Mouse (Mus musculus) gastrocnemius, postnatal 25 days (tissue): ENCODE data around the gene Efcab14. TPM values are rescaled to one million over a fixed set of nuclear protein-coding genes. Genes with fewer than 3 reads are reported as not detected.

Source experiments
- DNase-seq: peaks from one replicate; pipeline ENCODE4 v3.0.0; 2022
- long read RNA-seq, 2 experiments: library from polyadenylated mRNA; stranded (forward); transcript quantifications; one replicate each; pipeline ENCODE4 v2.0.0; 2021
- total RNA-seq, 2 experiments: library from RNA; stranded (reverse); gene quantifications; 1 replicate in 1 of 2; 2 replicates in 1 of 2; pipeline ENCODE4 v1.2.3; 2021

The Efcab14 gene
- total RNA-seq: 10 to 100 TPM; 33.1 to 33.2 TPM
- long read RNA-seq, experiment 1, partial matches to known transcripts: 2 of 8 reads
- long read RNA-seq, experiment 1, other reads (novel, unspliced or antisense): 4 of 8 reads
- long read RNA-seq, experiment 2, transcript Efcab14-204 (11 exons, 2,792 nt): major isoform, 7 of 14 reads
- long read RNA-seq, experiment 2, partial matches to known transcripts: 0 of 14 reads
- long read RNA-seq, experiment 2, other reads (novel, unspliced or antisense): 7 of 14 reads

DNA sequence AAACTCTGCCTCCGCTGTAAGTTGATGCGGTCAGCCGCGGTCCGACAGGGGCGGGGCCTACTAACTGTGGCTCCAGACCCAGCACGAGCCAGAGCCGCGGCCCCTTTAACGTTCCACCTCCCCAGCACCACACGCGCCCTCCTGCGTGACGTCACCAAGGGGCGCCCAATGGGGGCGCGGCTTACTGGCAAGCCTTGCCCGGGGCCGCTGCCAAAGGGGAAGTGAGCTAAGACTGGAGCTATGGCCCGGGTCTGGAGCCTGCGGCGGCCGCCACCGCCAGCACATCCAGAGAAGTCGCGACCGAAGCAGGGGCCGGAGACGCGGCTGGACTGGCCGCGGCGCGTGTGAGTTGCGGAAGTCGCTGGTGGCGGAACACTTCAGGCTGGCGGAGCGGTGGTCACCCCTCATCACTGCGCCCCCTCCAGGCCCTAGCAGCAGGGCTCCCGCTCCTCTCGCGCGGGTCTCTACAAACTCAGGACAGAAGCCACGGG is at the start of gene Efcab14:
TSS of gene Efcab14 (plus strand) at position 194 of the 491 bp plus-strand sequence.
- DNase-seq: peak; percentile 97

DNA sequence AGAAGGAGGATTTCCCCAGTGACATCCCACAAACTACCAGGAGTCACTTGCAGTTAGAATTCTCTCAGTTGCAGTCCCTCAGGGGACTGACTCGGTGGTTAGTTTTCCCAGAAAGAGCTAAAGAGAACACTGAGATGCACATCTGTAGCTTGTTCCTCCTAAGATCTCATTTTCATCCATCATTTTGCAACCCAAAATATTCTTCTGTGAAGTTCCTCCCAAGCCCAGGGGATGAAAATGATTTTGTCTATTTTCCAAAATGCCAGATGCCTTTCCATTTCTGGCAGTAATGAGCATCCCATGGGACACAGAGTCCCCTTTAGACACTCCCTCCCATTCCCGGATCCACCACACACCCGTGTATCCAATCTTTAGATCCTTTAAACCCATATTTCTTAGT is 36.1 kb upstream of the Efcab14 start:
- no peak for DNase-seq

DNA sequence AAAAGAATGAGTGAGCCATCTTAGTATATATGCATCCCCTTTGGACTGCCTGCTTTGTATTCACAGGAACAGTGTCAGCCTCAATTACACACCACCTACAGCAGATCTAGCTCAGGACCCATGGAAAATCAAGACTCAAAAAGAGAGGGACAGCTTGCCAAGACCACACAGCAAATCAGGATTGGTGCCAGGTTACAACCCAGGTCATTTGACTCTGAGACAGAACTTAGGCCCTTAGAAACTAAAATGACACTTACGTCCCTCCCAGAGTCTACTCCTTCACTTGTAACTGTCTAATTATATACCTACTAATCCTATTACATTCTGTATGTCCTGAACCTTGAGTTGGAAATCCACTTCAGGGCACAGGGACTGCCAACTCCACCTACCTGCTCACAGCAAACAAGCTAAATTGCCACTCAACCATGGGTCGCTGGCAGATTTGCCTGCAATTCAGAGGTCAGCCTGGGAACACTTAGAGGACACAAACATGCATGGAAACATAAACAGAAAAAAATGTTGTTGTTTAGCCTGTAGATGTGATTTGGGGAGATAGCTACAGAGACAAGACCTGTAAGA is 33.5 kb upstream of the Efcab14 start:
- DNase-seq: no peak

DNA sequence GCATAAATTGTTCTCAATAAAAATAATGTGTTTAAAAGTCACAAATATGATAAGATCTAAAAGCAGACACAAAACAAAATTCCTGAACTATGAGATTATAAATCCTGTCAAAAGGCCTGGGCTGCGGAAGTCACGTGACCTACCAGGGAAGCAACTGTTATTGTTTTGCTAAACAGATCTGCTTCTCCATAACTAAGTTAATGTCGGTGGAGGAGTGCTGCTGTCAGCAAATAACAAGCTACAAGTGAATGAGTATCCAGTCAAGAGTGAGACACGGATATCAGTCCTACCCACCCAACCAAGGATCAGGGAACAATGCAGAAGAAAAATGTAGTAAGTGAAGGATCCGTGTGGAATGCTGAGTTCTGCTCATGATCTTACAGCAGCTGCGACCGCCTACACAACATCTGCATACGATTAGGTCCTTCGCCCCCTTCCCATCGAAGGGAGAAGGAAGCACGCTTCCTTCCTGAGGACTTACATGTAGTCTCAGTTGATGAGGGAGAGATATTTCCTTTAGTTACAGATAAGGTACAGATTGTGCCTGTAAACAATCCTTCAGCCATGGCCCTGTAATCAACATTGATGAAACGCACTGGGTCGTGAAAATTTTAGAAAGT is 28.5 kb upstream of the Efcab14 start:
- no peak for DNase-seq

DNA sequence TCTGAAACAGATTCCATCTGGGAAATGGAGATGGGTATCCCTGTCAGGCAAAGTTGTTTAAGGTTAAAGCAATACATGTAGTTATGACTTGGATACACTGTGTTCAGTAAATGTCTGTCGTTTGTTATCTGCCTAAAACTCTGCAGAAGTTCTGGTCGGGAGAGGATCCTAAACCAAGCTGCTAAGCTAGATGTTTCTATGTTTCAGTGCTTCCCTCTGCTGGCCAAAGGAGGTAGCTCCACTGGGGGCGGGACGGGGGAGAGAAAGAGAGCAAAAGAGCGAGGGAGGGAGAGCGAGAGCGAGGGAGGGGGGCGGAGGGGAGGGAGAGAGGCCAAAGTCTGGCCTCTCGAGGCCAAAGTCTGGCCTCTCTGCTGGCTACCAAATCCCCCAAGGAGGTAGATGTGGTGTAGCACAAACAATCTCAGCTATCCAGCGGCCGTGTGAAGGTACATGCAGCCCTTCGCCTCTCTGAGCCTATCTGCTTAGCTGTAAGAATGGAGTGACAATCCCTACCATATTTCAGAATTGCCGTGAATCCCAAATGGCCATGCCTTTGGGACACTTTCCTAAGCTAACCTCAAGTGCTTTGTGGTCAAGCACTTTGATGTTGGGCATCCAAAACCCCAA is 27.6 kb upstream of the Efcab14 start:
- DNase-seq: peak; percentile 68

DNA sequence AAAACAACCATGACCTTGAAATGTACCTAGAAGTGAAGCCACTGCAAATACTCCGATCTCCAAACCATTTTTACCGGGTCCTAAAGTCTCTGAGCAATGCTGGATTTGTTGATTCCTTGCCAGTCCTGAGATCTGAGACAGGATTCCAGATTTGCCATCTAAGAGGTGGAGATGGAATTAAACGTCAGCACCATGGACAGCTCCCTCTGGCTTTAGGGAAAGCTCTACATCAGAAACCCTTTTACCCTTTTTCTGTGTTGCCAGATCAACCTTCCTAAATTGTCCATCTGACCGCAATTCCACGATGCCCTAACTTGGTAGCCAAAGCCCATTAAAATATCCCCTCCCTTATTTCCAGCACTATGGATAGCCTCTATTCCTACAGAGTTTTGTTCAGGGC is 8.8 kb upstream of the Efcab14 start:
- DNase-seq: no peak

DNA sequence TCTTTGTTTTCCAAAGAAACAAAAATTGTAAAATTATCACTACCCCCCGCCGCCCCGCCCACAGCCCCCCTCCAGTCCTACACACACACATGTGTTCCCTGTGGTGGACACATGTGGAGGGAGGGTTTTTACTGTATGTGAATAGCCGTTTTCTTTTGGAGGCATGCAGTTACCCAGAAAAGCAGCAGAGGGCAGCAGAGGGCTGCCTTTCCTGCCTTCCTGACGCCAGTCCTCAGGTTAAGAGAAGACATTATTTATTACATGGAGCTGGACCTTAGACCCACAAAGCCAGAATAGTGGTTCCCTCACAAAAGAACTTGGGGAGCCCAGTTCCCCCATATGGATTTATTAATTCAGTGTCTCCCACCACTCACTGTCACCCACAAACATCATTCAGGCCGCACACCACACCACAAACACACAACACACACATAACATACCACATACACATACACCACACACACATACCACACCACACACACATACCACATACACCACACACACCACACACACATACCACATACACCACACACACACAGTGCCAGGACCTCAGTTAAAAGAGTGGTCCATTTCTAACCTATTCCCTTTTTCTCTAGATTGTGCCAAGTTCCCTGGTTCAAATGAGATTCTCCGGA is 5.8 kb upstream of the Efcab14 start:
- peak; percentile 49 for DNase-seq

DNA sequence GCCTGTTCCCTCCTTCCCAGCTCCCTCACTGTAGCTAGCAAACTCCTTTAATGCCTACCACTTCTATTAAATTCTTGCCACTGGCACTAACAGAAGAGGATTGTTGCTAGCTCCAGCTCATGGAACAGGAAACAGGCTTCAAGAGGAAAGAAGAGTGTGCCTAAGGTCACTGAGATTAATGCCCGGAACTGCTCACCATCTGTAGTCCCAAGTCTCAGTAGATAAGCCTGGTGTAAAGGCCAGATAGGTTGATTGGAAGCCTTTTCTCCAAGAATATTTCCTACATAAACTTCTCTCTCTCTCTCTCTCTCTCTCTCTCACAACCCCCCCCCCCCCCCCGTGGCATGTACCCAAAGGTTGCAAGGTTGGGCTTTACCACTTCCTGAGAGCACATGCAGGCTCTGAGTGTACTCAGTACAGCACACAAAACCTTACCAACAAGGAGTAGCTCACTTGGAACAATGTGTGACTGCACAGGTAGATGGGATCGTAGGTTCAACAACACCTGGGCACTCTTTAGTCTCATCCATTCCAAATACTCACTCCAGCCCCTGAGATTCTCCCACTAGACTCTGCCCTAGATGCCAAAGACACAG is 5.2 kb upstream of the Efcab14 start:
- no peak for DNase-seq

DNA sequence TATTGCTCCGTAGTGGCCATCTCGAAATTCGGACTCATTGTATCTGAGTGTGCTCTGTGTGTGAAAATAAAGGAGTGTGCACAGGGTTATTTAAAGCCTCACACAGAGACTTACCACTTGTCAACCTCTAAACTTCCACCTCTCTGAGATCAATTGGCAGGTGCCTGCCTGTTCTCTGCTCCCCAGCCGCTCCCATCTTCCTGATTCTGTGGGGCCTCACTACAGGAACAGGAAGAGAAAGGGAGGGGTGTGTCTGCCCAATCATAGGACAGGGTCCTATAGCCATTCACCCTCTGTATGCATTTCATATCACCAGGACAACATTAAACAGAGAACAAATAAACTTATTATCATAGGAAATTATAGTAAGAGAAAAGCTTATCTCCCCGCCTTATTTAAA is 3.8 kb upstream of the Efcab14 start:
- no peak for DNase-seq

DNA sequence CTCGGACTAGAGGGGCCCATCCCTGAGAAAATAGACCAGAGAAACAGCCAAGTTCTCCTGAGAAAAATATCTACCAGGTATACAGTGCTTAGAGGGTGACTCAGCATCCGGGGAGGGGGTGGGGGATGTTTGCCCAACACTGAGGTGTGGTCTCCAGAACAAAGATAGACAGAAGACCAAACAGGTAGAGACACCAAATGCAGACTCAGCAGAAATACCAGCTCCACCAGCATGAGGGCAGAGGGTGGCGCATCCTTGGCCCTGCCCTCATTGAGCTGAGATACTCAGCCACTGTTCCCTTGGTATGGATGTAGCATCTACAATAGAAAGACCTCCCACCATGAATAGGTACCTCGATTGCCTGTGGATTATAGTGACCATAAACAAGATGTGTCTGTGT is 2.7 kb upstream of the Efcab14 start:
- DNase-seq: no peak

DNA sequence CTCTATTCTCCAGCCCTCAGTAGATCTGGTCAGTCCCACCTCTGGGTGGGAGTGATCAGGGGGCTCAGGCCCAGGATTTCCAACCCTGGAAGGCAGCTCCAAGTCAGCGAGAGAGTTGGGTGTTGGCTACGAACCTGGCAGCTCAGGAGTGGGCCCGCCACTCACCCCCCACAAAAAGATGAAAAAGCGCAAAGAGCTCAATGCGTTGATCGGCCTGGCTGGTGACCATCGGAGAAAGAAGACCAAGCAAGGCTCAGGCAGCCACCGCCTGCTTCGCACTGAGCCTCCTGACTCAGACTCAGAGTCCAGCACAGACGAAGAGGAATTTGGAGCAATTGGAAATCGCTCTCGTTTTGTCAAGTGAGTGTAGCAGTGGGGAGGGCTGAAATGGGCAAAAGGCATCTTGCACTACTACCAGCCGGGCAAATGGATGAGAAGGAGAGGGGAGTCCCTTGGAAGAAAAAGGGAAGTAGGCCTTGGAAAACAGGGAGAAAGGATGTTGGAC is 989 bp downstream of the Efcab14 start:
- no peak for DNase-seq

DNA sequence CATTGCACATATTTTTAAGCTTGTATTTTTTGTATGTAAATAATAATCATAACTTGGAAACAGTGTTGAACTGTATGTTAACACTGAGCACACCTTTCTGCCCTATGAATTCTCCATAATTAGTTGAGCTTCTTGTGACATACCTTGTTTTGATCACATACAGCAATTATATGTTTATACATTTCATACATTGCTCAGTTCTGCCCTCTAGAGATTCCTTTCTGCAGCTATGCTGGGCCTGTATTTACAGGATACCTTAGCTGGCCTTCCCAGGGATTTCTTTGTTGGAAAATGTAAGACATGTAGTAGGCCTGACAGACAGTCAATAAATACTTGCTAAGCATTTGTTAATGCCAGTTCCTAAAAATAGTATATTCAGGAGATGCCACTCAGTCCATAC is 5.1 kb downstream of the Efcab14 start:
- DNase-seq: no peak

DNA sequence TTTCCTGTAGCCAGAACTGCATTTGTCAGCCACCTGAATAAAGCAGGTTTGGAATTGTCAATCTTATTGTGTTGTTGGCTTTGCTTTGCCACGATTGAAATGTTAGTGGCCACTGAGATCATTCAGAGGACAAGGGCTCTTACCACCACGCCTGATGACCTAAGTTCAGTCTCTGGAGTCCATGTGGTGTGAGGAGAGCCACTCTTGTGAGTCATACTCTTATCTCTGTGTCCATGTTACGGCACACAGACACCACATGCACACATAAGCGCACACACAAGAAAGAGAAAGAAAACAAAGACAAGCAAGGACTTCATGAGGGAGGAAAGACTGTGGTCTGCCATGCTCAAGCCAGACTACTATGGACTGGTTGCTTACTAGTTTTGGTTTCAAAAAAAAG is 5.6 kb downstream of the Efcab14 start:
- DNase-seq: no peak

DNA sequence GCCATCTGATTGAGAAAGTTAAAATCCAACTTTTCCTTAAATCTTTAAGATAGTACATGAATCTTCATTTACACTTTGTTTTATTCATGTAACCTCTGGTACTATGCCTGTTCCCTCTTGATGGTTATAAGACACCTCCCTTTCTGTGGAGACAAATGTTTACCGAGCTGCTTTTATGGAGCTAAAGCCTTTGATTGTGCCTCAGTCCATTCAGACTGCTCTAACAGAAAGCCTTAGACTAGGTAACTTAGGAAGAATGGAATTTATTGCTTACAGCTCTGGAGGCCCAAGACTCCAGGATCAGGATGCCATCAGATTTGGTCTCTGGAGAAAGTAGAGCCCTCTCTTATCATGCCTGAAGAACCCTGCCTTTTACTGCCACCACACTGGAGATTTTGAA is 10.6 kb downstream of the Efcab14 start:
- no peak for DNase-seq

DNA sequence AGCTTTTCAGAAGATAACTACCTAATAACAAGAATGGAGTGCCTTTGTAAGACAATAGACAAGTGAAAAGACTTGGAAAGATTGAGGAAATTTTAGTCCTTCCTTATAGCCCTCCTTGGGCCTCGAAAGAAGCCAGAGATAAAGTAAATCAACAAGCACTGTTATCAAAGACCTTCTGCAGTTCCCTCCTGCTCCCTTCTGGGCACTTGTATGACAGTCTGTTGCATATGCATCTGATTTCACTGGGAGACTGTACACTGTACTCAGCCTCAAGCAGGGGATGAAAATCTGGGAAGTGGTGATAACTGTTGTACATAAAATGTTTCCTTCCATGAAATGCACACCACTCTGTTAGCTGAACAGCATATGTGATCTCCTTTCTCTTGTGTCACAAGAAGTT is 11.8 kb downstream of the Efcab14 start:
- no peak for DNase-seq

DNA sequence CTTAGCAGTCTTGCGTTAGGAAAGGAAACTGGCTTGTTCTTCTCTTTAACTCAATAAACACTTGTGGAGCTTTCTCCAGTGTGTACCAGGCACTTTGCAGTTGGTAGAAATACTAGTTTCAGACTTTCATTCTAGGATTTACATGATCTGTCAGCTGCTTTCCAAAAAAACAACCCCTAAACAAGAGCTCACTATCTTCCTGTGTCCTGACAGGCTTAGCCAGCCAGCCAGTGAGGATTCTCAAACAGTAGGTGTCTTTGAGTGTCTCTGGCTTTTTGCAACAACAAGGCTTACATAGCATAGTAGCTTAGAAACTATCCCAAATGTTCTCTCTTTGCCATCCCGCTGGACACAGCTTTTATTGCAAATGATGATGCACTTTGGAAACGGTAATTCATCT is 16.6 kb downstream of the Efcab14 start:
- DNase-seq: no peak

DNA sequence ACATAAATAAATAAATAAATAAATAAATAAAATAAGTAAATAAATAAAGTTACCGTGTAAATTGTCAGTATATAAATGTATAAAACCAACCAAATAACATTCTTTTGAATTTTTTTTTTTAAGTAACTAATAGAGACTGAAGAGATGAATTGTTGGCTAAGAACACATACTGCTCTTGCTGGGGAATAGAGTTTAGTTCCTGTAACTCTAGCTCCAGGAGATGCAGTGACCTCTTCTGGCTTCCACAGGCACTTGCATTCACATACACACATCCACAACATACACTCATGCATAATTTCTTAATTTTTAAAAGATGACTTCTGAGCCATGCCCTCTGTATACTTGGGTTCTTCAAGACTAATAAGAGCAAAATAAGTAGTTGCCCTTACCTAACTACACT is 17.3 kb downstream of the Efcab14 start:
- no peak for DNase-seq

DNA sequence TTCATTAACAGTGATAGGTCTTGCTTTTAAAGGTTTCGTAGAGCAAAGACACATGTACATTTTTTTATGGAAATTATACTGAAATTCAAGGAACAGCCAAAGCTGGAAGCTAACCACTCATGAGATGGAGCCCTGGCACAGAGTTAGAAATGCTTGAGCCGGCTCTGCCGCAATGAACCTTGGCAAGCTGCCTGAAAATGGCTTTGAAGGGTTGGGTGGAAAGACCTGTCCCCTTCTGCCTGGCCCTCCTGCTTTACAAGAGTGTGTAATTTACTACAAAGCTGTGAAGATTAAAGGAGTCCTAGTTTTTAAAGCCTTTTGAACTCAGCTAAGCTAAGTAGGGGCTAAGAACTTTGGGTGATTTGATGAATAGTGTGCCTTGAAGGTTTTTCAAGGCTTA is 23.7 kb downstream of the Efcab14 start:
- DNase-seq: no peak

DNA sequence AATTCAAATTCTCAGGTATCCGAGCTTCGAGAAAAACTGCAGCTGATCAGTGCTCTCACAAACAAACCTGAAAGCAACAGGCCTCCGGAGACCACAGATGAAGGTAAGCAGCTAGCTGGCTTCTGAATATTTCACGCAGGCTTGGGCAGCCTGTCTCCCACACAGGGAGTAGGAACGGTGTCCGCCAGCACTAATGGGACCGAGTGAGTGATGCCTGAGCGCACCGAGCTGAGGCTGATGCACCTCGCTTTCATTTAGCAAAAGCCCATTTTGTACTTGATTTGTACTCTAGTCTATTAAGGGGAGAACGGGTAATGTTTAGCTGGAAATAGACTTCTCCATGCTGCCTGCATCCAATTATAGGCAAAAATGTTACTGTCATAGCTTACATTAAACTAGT is 27.0 kb downstream of the Efcab14 start:
- DNase-seq: no peak

DNA sequence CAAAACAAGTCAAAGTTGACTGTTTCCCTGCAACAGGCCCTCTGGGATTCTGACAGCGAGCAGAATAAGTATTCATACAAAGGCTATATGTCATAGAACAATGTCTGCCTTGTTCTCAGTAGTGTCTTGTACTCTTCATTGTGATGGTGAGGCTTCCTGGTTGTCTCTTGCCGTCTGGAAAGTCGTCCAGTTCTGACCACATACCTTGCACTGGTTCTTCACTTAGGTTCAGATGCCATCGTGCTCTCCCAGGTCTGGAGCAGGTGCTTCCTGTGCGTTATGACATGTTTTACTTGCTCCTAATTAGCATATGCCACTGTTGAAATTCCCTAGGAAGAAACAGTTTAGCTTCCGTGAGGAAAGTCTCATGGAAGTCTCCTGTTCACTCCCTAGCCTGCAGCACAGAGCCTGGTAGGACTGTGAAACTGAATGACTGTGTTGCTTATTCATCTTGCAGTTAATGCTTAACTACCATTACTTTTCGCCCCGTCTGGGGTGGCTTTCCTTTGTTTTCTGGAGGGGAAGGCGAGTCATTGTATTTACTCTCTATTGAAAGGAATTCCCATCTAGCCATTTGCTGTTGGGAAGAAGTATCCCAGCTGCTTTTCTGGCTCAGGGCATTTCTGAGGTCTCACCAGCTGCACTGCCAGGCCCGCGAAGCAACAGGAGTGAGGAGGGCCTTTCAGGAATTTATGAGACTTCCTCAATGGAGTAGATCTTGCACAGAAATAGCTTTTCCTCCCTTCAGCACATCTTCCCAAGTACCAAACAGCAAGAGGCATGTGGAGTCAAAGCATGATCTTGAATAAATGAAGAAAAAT is 30.3 kb downstream of the Efcab14 start:
- DNase-seq: no peak

DNA sequence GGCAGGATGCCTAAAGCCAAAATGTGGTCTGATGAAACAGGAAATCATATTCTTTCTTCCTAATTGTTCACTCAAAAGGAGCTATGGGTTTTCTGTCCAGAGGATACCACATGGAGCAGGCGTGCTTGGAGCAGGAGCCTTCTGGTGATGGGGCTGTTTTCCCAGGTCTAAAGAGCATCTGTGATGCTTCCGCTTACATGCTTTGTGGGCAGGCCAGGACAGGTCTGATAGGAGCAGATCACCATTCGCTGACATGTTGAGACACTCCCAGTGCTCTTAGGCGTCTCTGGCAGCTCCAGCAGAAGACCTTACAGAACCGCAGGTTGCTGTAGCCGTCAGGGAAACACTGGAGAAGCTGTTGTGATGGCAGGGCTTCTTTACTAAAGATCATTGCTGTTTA is 37.5 kb downstream of the Efcab14 start:
- no peak for DNase-seq
